Mouse (Mus musculus) ES-E14 (cell line): ENCODE data around the gene Hist1h2ak.
"Not testable (repeated sequence)": the region's sequence is repeated elsewhere in the genome, so short reads cannot be mapped to it uniquely, and the experiment has no call there.

Experiments
- CHD2 ChIP-seq: IDR thresholded peaks from 2 replicates; pipeline ENCODE4 v1.6.1; 2014; ENCODE audit warnings: mild to moderate bottlenecking, low read depth, low read length, inconsistent platforms
- MAFK ChIP-seq: IDR thresholded peaks from 2 replicates; pipeline ENCODE4 v1.6.1; 2014; ENCODE audit warnings: mild to moderate bottlenecking, low read depth, low read length, inconsistent platforms; ENCODE audit not compliant: insufficient read depth
- ZC3H11A ChIP-seq: IDR thresholded peaks from 2 replicates; pipeline ENCODE4 v1.6.1; 2012; ENCODE audit warnings: low read depth, mild to moderate bottlenecking, inconsistent platforms, low read length, borderline replicate concordance
- ZNF384 ChIP-seq: IDR thresholded peaks from 2 replicates; pipeline ENCODE4 v1.6.1; 2012; ENCODE audit warnings: low read depth, low read length, inconsistent platforms

- TF ChIP-seq CHD2, MAFK, ZNF384, ZC3H11A: not testable (repeated sequence)
Observed at GRCm38 (mm10) chr13:21716540-21717391, 36.9 kb downstream of the Hist1h2ak start.
